Mouse (Mus musculus): ENCODE measurements around the gene Smad1. TPM values are rescaled to one million over a fixed set of nuclear protein-coding genes. Genes with fewer than 3 reads are reported as not detected.
A peak's percentile ranks its signal among the peaks of the same experiment; 100 is the strongest.

Smad1 gene
- polyA plus RNA-seq, 1 experiment from 2014 or later, result 65.9 TPM

DNA sequence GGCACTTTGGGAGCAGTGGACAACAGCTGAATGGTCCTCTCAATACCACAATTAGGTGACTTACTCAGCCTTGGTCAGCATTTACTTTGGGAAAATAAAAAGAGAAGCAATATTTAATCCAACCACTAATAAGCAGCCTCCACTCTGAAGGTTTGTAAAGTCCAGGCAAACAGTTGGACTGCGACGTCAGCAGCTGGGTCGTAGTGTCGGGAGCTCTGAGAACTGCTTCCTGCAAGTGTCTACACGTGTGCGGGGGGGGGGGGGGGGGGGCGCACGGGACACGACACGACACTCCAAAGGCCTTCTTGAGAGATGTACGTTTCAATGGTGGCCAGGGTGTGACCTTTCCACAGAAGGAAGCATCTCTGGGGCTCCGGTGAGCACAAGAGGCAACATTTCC, 32.0 kb downstream of the Smad1 start:
- peaks cover 7% of the 10 kb centered on the region; the same call in 1 of the 2 replicates for H3K4me1 ChIP-seq
- WGBS, result 75% methylated on average over 11 of the region's 12 CpGs
- H3K36me3 ChIP-seq (replicated peaks), result peaks cover 18% of the 10 kb centered on the region
- H3K4me3 ChIP-seq, result no peak overlapping the region
- no peaks in the 10 kb centered on the region for H3K27me3 ChIP-seq (replicated peaks)
- ATAC-seq (replicated peaks), result no peak
- no peaks in the 10 kb centered on the region for H3K9me3 ChIP-seq
- no peak overlapping the region for H3K9ac ChIP-seq
- H3K27ac ChIP-seq, result no peak overlapping the region
- H3K4me2 ChIP-seq, result no peak overlapping the region

- Histone ChIP-seq H3K4me1 (peaks cover 5% of the 10 kb centered on the region), H3K4me2 (no peak overlapping the region), H3K36me3 (replicated peaks) (peaks cover 15% of the 10 kb centered on the region; the same call in 1 of the 2 replicates), H3K4me3 (no peak overlapping the region), H3K27ac (no peak overlapping the region), H3K9ac (no peak overlapping the region), H3K27me3 (replicated peaks) (no peaks in the 10 kb centered on the region), H3K9me3 (no peaks in the 10 kb centered on the region)
- WGBS, result 92% methylated on average over 9 of the region's 9 CpGs
- ATAC-seq (replicated peaks), result no peak
Measured at GRCm38 (mm10) chr8:79366227-79366626, 33.1 kb downstream of the Smad1 start.

DNA sequence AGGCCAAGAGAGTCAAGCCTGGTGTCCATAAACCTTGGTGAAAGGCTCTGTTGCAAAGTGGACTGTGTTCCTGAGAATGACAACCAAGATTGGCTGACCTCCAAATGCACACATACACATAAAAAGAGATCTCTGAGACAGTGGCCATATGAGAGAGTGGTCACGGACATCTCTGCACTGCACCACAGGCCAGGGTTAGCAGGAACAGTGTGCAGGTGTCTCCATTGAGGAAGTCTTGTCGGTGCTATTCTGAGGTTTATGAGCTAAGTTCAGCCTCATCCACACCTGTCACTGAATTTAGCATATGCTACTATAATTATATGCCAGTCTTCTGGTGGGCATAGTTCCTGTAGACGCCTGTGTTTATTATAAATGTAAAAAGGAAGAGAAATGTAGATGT, 33.6 kb downstream of the Smad1 start:
- Histone ChIP-seq H3K36me3 (replicated peaks) (peaks cover 10% of the 10 kb centered on the region; the same call in 1 of the 2 replicates), H3K4me1 (peaks cover 8% of the 10 kb centered on the region; the same call in 1 of the 2 replicates), H3K4me2 (no peak overlapping the region), H3K27ac (no peak overlapping the region), H3K9ac (no peak overlapping the region), H3K27me3 (replicated peaks) (no peaks in the 10 kb centered on the region), H3K4me3 (no peak overlapping the region), H3K9me3 (no peaks in the 10 kb centered on the region)
- 93% methylated on average over 3 of the region's 3 CpGs for WGBS
- ATAC-seq (replicated peaks), result no peak

- H3K4me3 ChIP-seq, result no peak overlapping the region
- WGBS, result 85% methylated on average over 8 of the region's 8 CpGs
- H3K36me3 ChIP-seq (replicated peaks), result peaks cover 6% of the 10 kb centered on the region; the same call in 1 of the 2 replicates
- H3K27me3 ChIP-seq (replicated peaks), result no peaks in the 10 kb centered on the region
- no peak overlapping the region for H3K27ac ChIP-seq
- no peak for ATAC-seq (replicated peaks)
- peaks cover 10% of the 10 kb centered on the region; the same call in 1 of the 2 replicates for H3K4me1 ChIP-seq
- no peaks in the 10 kb centered on the region for H3K9me3 ChIP-seq
- H3K4me2 ChIP-seq, result no peak overlapping the region
- no peak overlapping the region for H3K9ac ChIP-seq
Measured at GRCm38 (mm10) chr8:79364806-79365205, 34.5 kb downstream of the Smad1 start.

DNA sequence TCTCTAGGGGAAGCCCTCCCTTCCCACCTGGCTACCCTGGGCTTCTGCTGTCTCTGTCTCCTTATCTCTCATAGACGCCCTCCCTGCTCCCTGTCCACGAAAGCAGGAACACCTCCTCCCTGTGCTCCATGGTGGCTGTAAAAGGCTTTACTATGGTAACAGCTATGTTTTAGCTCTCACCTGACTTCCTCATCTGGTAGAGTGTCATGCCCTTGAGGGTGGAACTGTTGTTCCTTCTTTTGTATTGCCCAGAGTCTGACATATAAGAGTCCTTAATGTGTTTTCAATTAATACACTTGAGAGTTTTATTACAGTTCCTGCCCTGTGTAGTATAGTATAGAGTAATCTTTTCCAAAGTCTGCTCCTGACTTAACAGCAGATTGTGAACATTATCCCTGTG, 36.9 kb downstream of the Smad1 start:
- Histone ChIP-seq H3K36me3 (replicated peaks) (no peaks in the 10 kb centered on the region), H3K9ac (no peak overlapping the region), H3K27me3 (replicated peaks) (no peaks in the 10 kb centered on the region), H3K4me3 (no peak overlapping the region), H3K4me1 (peaks cover 10% of the 10 kb centered on the region; the same call in 1 of the 2 replicates), H3K9me3 (no peaks in the 10 kb centered on the region), H3K27ac (no peak overlapping the region), H3K4me2 (no peak overlapping the region)
- ATAC-seq (replicated peaks), result no peak
- 85% methylated on average over 2 of the region's 2 CpGs for WGBS

GRCm38 (mm10) chr8:79360774-79361527, 38.4 kb downstream of the Smad1 start:
- Histone ChIP-seq H3K27ac (peak overlapping the region; percentile 35; the same call in 1 of the 2 replicates), H3K4me1 (peaks cover 13% of the 10 kb centered on the region), H3K4me2 (no peak overlapping the region), H3K4me3 (no peak overlapping the region), H3K27me3 (replicated peaks) (no peaks in the 10 kb centered on the region), H3K9me3 (no peaks in the 10 kb centered on the region), H3K9ac (no peak overlapping the region), H3K36me3 (replicated peaks) (no peaks in the 10 kb centered on the region)
- 60% methylated on average over 6 of the region's 6 CpGs for WGBS
- ATAC-seq (replicated peaks), result no peak

DNA sequence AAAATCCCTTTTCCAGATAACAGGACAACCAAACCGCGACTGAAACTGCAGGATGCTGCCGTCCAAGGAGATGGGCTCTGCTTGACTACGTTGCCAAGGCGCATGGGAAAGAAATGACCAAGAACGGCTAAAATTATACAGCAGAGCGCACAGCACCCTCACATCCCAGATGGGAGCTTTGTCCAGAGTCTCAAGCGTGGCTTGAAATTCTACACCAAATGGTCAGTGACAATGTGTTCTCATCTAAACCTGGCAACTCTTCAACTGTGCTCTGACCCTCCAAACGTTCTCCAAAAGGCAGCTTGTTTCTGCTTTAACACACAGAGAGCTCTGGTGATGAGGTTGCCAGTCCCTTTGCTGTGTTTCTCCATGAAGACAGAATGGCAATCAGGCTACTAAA, 39.0 kb downstream of the Smad1 start:
- Histone ChIP-seq H3K4me1 (peaks cover 17% of the 10 kb centered on the region), H3K4me2 (no peak overlapping the region), H3K9me3 (no peaks in the 10 kb centered on the region), H3K4me3 (no peak overlapping the region), H3K9ac (no peak overlapping the region), H3K27me3 (replicated peaks) (no peaks in the 10 kb centered on the region), H3K27ac (peak overlapping the region; percentile 35; the same call in 1 of the 2 replicates), H3K36me3 (replicated peaks) (no peaks in the 10 kb centered on the region)
- ATAC-seq (replicated peaks), result no peak
- WGBS, result 24% methylated on average over 9 of the region's 9 CpGs

DNA sequence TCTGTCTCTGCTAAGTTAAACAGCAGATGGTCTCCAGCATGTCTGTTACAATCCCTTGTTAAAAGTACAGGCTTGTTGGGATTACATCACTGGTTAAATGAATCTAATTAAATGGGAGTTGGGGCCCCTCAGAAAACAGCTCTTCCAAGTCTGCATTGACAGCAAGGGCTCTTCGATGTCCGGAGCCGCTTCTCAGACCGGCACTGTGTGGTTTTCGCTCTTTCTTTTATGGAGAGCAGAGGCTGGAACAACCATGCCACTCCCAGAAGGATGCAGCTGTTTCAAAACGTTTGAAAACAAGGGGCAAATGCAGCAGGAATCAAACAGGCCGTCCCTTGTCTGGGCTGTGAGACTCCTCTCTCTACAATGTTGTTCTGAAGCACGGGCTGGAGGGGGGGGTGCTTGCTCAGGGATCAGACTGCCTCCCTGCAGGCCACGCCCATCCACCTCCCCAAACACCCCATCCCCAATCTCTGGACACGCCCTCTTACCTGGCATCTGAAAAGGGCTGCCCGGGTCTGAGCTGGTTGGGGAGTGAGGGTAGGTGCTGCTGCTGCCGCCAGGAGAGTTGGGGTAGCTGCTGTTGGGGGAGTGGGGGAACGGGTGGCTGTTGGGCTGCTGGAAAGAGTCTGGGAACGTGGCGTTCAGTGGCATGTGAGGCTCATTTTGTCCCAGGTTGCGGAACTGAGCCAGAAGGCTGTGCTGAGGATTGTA, 43.4 kb downstream of the Smad1 start:
- H3K4me3 ChIP-seq, result no peak overlapping the region
- no peaks in the 10 kb centered on the region for H3K27me3 ChIP-seq (replicated peaks)
- ATAC-seq (replicated peaks), result peak; percentile 51
- H3K36me3 ChIP-seq (replicated peaks), result 0 out of 2 replicates have a peak, but pooled peaks cover 7% of the 10 kb centered on the region
- 31% methylated on average over 16 of the region's 16 CpGs for WGBS
- H3K9me3 ChIP-seq, result no peaks in the 10 kb centered on the region
- peaks cover 12% of the 10 kb centered on the region for H3K4me1 ChIP-seq
- H3K27ac ChIP-seq, result 0 out of 2 replicates have a peak overlapping the region, but pooled peaks have one; percentile 26
- H3K4me2 ChIP-seq, result no peak overlapping the region
- H3K9ac ChIP-seq, result no peak overlapping the region

- no peak overlapping the region for H3K4me2 ChIP-seq
- H3K36me3 ChIP-seq (replicated peaks), result 0 out of 2 replicates have a peak, but pooled peaks cover 7% of the 10 kb centered on the region
- H3K9me3 ChIP-seq, result no peaks in the 10 kb centered on the region
- H3K4me1 ChIP-seq, result peaks cover 22% of the 10 kb centered on the region
- H3K9ac ChIP-seq, result no peak overlapping the region
- no peak for ATAC-seq (replicated peaks)
- WGBS, result 88% methylated on average over 7 of the region's 7 CpGs
- H3K27me3 ChIP-seq (replicated peaks), result no peaks in the 10 kb centered on the region
- H3K27ac ChIP-seq, result no peak overlapping the region
- no peak overlapping the region for H3K4me3 ChIP-seq
Measured at GRCm38 (mm10) chr8:79354009-79354408, 45.3 kb downstream of the Smad1 start.

- no peaks in the 10 kb centered on the region for H3K27me3 ChIP-seq (replicated peaks)
- 87% methylated on average over 8 of the region's 8 CpGs for WGBS
- H3K27ac ChIP-seq, result no peak overlapping the region
- no peak for ATAC-seq (replicated peaks)
- H3K36me3 ChIP-seq (replicated peaks), result 0 out of 2 replicates have a peak, but pooled peaks cover 7% of the 10 kb centered on the region
- no peak overlapping the region for H3K4me3 ChIP-seq
- no peak overlapping the region for H3K4me2 ChIP-seq
- H3K9me3 ChIP-seq, result no peaks in the 10 kb centered on the region
- H3K9ac ChIP-seq, result no peak overlapping the region
- peaks cover 22% of the 10 kb centered on the region for H3K4me1 ChIP-seq
Measured at GRCm38 (mm10) chr8:79351916-79352315, 47.4 kb downstream of the Smad1 start.

DNA sequence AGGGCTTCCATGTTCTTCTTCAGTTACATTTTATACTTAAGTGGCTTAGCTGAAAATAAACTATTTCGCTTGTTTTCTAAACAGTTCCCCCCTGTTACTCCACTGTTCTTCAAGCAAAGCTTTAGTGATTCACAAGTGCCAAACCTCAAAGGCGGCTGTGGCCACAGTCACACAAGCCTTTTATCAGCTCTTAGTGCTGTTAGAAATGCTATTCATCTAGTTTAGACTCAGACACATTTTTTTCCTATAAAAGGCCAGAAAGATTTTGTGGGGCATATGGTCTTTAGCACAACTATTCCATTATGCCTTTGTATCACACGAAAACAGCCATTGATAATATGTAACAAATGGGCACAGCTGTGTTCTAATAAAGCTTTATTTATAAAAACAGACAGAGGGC, 48.5 kb downstream of the Smad1 start:
- WGBS, result 47% methylated on average over 3 of the region's 3 CpGs
- Histone ChIP-seq H3K27me3 (replicated peaks) (no peaks in the 10 kb centered on the region), H3K9ac (no peak overlapping the region), H3K9me3 (no peaks in the 10 kb centered on the region), H3K27ac (peak overlapping the region; percentile 69; the same call in 1 of the 2 replicates), H3K4me2 (no peak overlapping the region), H3K4me1 (peaks cover 15% of the 10 kb centered on the region), H3K36me3 (replicated peaks) (0 out of 2 replicates have a peak, but pooled peaks cover 7% of the 10 kb centered on the region), H3K4me3 (no peak overlapping the region)
- ATAC-seq (replicated peaks), result no peak

DNA sequence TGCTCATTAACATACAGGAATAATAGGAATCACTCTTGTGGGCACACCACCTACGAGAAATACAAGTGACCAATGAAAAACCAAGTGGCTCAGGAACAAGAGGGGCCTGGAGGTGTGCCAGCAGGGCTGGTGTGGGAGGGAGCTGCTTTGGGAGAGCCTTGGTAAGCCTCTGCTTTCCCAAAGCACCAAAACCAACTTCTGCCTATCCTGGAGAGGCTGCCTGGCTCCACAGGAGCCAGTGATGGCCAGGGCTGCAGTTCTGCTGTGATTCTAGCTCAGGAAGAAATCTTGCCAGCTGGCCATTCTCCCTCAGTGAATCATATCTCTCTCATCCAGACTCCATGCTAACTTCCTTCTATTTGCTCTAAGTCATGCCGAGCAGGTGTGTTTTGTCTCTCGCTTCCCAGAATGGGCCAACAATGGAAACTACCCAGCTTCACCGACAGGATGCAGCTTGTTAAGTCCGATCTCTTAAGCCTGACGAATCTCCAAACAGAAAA, 49.2 kb downstream of the Smad1 start:
- no peaks in the 10 kb centered on the region for H3K9me3 ChIP-seq
- H3K4me2 ChIP-seq, result no peak overlapping the region; the same call in 1 of the 2 replicates
- no peak overlapping the region for H3K9ac ChIP-seq
- peak; percentile 62 for ATAC-seq (replicated peaks)
- H3K4me3 ChIP-seq, result no peak overlapping the region
- 0 out of 2 replicates have a peak, but pooled peaks cover 7% of the 10 kb centered on the region for H3K36me3 ChIP-seq (replicated peaks)
- no peaks in the 10 kb centered on the region for H3K27me3 ChIP-seq (replicated peaks)
- H3K4me1 ChIP-seq, result peaks cover 12% of the 10 kb centered on the region
- H3K27ac ChIP-seq, result peak overlapping the region; percentile 69
- 39% methylated on average over 6 of the region's 6 CpGs for WGBS

All from midbrain, embryonic 15.5 days (tissue).